Mouse (Mus musculus): ENCODE results near the gene Ugt1a8.

- TF ChIP-seq EP300 (IDR thresholded peaks at IDR 0.05; ENCODE audit: low read depth in 1 of 2, low read length in 2 of 2) (no peak), CTCF (IDR thresholded peaks at IDR 0.05 in 2 of 3, conservative IDR thresholded peaks at IDR 0.05 in 1 of 3; ENCODE audit: control insufficient read depth in 1 of 3, insufficient read depth in 1 of 3, low read depth in 2 of 3, low read length in 3 of 3, poor library complexity in 1 of 3, severe bottlenecking in 1 of 3) (no peak), ZNF384 (IDR thresholded peaks at IDR 0.05; ENCODE audit: low read depth, low read length) (no peak), USF1 (IDR thresholded peaks at IDR 0.05; ENCODE audit: low read depth, low read length) (no peak), GATA1 (IDR thresholded peaks at IDR 0.05; ENCODE audit: low read depth, low read length) (no peak)
These were observed 32.5 kb upstream of the Ugt1a8 start, which contains the start of gene Ugt1a10 for GRCm38 (mm10) chr1:88055088-88055487.

Measured in MEL (cell line).